Mouse (Mus musculus) activated CD4-positive, CD25-positive, alpha-beta regulatory T cell, adult 4 months (primary cell): ENCODE measurements around the gene Ubac1. TPM values are rescaled to one million over a fixed set of nuclear protein-coding genes. Genes with fewer than 3 reads are reported as not detected.

ENCODE experiments used
- ATAC-seq: one replicate; pipeline ENCODE4 v1.8.0; 2017
- polyA plus RNA-seq, 2 experiments: library from polyadenylated mRNA; unstranded; fragments of 100-300 nt; shearing (Covaris generic); gene quantifications; one replicate each; pipeline ENCODE4 v1.2.1; 2017

Gene Ubac1
- polyA plus RNA-seq, 2 experiments from 2014 or later = 14.0 to 17.0 TPM

- ATAC-seq = no peak
These were observed 52.2 kb downstream of the Ubac1 start for GRCm38 (mm10) chr2:25969319-25969718.

GRCm38 (mm10) chr2:25949291-25949690 is 72.3 kb downstream of the Ubac1 start:
- ATAC-seq = no peak

Other genes with a start within 250 kb of the Ubac1 start
- not detected for gene Lcn11, start 244.7 kb downstream of the Ubac1 start, polyA plus RNA-seq
- gene Gm13539, start 239.5 kb downstream of the Ubac1 start, polyA plus RNA-seq = not detected
- gene Glt6d1, start 205.9 kb downstream of the Ubac1 start, polyA plus RNA-seq = not detected
- gene Lcn9, start 198.6 kb downstream of the Ubac1 start, polyA plus RNA-seq = not detected
- gene Sohlh1, start 174.5 kb downstream of the Ubac1 start, polyA plus RNA-seq = under 1 TPM in 1 of 2 experiments, not detected in 1; 0.38 TPM
- gene Kcnt1, start 158.0 kb downstream of the Ubac1 start, polyA plus RNA-seq = under 1 TPM in 1 of 2 experiments, not detected in 1; 0.34 TPM
- gene Camsap1, start 38.5 kb downstream of the Ubac1 start, polyA plus RNA-seq = 1 to 10 TPM; 4.5 to 8.8 TPM
- gene Nacc2, start 101.5 kb upstream of the Ubac1 start, polyA plus RNA-seq = 1 to 10 TPM; 1.1 to 1.3 TPM
- gene Lhx3, start 186.5 kb upstream of the Ubac1 start, polyA plus RNA-seq = not detected
- 1 to 10 TPM; 2.0 to 2.6 TPM for gene Qsox2, start 215.8 kb upstream of the Ubac1 start, polyA plus RNA-seq